ENCODE assay signal across 8 mouse cellular contexts in genomic region chr10:10557570-10558336, GRCm38 (mm10). TPM values are rescaled to one million over a fixed set of nuclear protein-coding genes. Genes with fewer than 3 reads are reported as not detected.
DNase-seq lines count a peak whose midpoint lies in the region; ATAC-seq and TF ChIP-seq lines count a peak whose summit lies in the region.

TSS of gene Rab32 (minus strand) at chr10:10558265.

- peak; percentile 90 for TF ChIP-seq CTCF in cerebellum, adult 2 months (IDR thresholded peaks at IDR 0.05; ENCODE audit: borderline replicate concordance, insufficient read depth, low read depth, low read length)
- peak; percentile 93 for TF ChIP-seq CTCF in forebrain, postnatal 0 days (IDR thresholded peaks at IDR 0.05; ENCODE audit: low read depth)

- peak within 1 kb of the TSS; percentile 47 for H3K9ac ChIP-seq in forebrain, postnatal 0 days
- H3K9ac ChIP-seq in neural tube, embryonic 14.5 days (replicated peaks; ENCODE audit: low read depth, low read length), result peak within 1 kb of the TSS; percentile 58

- WGBS in cerebellum, adult 2 months, result 1% methylated on average over 51 of the region's 51 CpGs
- WGBS in forebrain, postnatal 0 days, result 1% methylated on average over 51 of the region's 51 CpGs
- under 1% methylated on average over 51 of the region's 51 CpGs for WGBS in neural tube, embryonic 14.5 days

- H3K4me3 ChIP-seq in cerebellum, adult 2 months (replicated peaks; ENCODE audit: insufficient read depth, low read depth, low read length), result peak within 1 kb of the TSS; percentile 60
- H3K4me3 ChIP-seq in forebrain, postnatal 0 days (ENCODE audit: low read depth, low read length), result peak within 1 kb of the TSS; percentile 53
- peak within 1 kb of the TSS; percentile 59 for H3K4me3 ChIP-seq in neural tube, embryonic 14.5 days (ENCODE audit: low read depth, low read length)

- TF ChIP-seq POLR2A in cerebellum, adult 2 months (IDR thresholded peaks at IDR 0.05; ENCODE audit: borderline replicate concordance, insufficient read depth, low read length), result no peak

- peak; percentile 98 for ATAC-seq in forebrain, postnatal 0 days
- ATAC-seq in neural tube, embryonic 14.5 days (ENCODE audit: low read depth), result peak; percentile 99

- intact Hi-C loops in heart, postnatal 36 days (cut with DNase I), result loop anchor here (1.0 to 10.0 kb wide), 4 partner anchors 149 to 745 kb away; partner anchors contain the start of gene Stxbp5

- H3K9me3 ChIP-seq in forebrain, postnatal 0 days (ENCODE audit: low read length), result no peaks in the 10 kb centered on the region
- no peaks in the 10 kb centered on the region for H3K9me3 ChIP-seq in neural tube, embryonic 14.5 days (ENCODE audit: control insufficient read depth, low read length)

- H3K27me3 ChIP-seq in cerebellum, adult 2 months (ENCODE audit: control insufficient read depth, insufficient read depth, low read length), result no peaks in the 10 kb centered on the region
- H3K27me3 ChIP-seq in forebrain, postnatal 0 days (ENCODE audit: insufficient read depth, low read length), result no peaks in the 10 kb centered on the region
- no peaks in the 10 kb centered on the region for H3K27me3 ChIP-seq in neural tube, embryonic 14.5 days (ENCODE audit: control insufficient read depth, insufficient read depth, low read length)

- no peaks in the 10 kb centered on the region for H3K4me1 ChIP-seq in cerebellum, adult 2 months (ENCODE audit: control insufficient read depth, insufficient read depth, low read length)
- peaks cover 10% of the 10 kb centered on the region; the same call in 1 of the 2 replicates for H3K4me1 ChIP-seq in forebrain, postnatal 0 days (ENCODE audit: insufficient read depth)
- peaks cover 3% of the 10 kb centered on the region; the same call in 1 of the 2 replicates for H3K4me1 ChIP-seq in neural tube, embryonic 14.5 days (ENCODE audit: control insufficient read depth, insufficient read depth, low read length)

- H3K36me3 ChIP-seq in forebrain, postnatal 0 days (ENCODE audit: insufficient read depth), result no peaks in the 10 kb centered on the region
- no peaks in the 10 kb centered on the region for H3K36me3 ChIP-seq in neural tube, embryonic 14.5 days (ENCODE audit: control insufficient read depth, insufficient read depth, low read length)

- peak; percentile 78 for DNase-seq in ES-CJ7 (ENCODE audit: low read depth, low spot score)
- peak; percentile 85 to 93 for DNase-seq in cerebellum, adult 2 months
- peak; percentile 80 for DNase-seq in forebrain, postnatal 0 days
- peak; percentile 93 to 96 for DNase-seq in heart, postnatal 36 days
- peak; percentile 80 to 91 for DNase-seq in layer of hippocampus, adult 18-20 months (ENCODE audit: low spot score in 2 of 2)
- DNase-seq in lung, adult 18-20 months, result peak; percentile 90 to 93
- DNase-seq in testis, postnatal 10 days (ENCODE audit: low spot score), result peak; percentile 95

- H3K4me2 ChIP-seq in forebrain, postnatal 0 days (ENCODE audit: low read depth), result peak within 1 kb of the TSS; percentile 100
- H3K4me2 ChIP-seq in neural tube, embryonic 14.5 days (ENCODE audit: low read depth, low read length), result peak within 1 kb of the TSS; percentile 98

- H3K27ac ChIP-seq in cerebellum, adult 2 months (ENCODE audit: insufficient read depth, low read length), result no peak within 1 kb of the TSS
- no peak within 1 kb of the TSS for H3K27ac ChIP-seq in forebrain, postnatal 0 days (ENCODE audit: low read depth, low read length)
- H3K27ac ChIP-seq in neural tube, embryonic 14.5 days (ENCODE audit: low read depth, low read length), result no peak within 1 kb of the TSS

RNA-seq across cellular contexts. Expression of gene Rab32, which starts in this region (rescaled TPM):
- 1.6 and 2.0 TPM in 2 replicates for polyA plus RNA-seq in cerebellum, adult 2 months (2012; rRNA removed)
- total RNA-seq in forebrain, postnatal 0 days (2014; rRNA removed), result 3.2 TPM in 2 replicates
- 3.5 and 3.6 TPM in 2 replicates for polyA plus RNA-seq in forebrain, postnatal 0 days (2015; fragmentation: Nextera tagmentation; extraction: Ambion mirVana)
- total RNA-seq in heart, postnatal 36 days (2021), result 1 to 10 TPM; 2.1 to 2.2 TPM
- 1 to 10 TPM; 3.8 to 3.9 TPM for total RNA-seq in layer of hippocampus, adult 18-20 months (2021)
- 3.6 and 4.8 TPM in 2 replicates for polyA plus RNA-seq in neural tube, embryonic 14.5 days (2014; fragmentation: Nextera tagmentation; extraction: Ambion mirVana)
